Mouse (Mus musculus) urinary bladder, postnatal 14 days (tissue): ENCODE results near the gene Filip1.

Experiments
- DNase-seq: peaks from one replicate; pipeline ENCODE4 v3.0.0; 2021; ENCODE audit warnings: low spot score

Filip1 gene

GRCm38 (mm10) chr9:79979274-79979673 lies 33.4 kb downstream of the Filip1 start:
- DNase-seq: no peak

GRCm38 (mm10) chr9:79978228-79979024 lies 34.2 kb downstream of the Filip1 start:
- DNase-seq: no peak

GRCm38 (mm10) chr9:79977549-79977971 lies 35.1 kb downstream of the Filip1 start:
- DNase-seq: peak; percentile 40

DNA sequence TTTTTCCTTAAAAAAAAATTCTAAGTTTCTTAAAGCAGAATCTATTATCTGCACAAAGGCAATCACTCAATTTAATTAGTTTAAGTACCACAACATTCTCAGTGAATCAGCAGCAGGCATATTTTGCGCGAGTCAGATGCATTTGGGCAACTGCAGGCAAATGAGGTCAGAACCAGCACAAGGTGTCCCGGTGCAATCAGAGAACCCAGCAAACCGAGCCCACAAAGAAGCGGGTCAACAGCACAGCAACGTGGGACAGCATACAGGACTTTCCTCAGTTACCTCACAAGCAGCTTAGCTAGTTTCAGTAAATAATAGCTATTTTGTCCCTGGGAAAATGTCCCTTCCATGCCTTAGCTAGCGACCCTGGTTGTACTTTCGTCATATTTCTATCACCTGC lies 35.9 kb downstream of the Filip1 start:
- no peak for DNase-seq

GRCm38 (mm10) chr9:79975121-79975520 lies 37.5 kb downstream of the Filip1 start:
- DNase-seq: no peak

DNA sequence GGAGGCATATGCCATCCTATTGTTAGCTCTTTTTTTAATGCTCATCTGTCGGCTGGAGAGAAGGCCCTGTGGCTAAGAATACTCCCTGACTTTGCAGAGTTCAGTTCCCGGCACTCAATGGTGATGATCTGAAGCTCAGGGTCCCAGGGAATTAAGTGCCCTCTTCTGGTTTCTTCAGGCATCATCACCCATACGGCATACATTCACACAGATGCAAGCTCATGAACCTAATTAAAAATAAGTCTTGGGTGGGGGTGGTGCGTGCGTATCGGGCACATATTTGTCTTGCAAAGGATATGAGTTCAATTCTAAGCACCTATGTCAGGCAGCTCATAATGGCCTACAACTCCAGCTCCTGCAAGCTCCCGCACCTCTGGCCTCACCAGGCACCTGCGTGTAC lies 39.1 kb downstream of the Filip1 start:
- no peak for DNase-seq

GRCm38 (mm10) chr9:79972705-79973104 lies 39.9 kb downstream of the Filip1 start:
- no peak for DNase-seq

- DNase-seq: no peak
Measured at GRCm38 (mm10) chr9:79971619-79972018, 41.0 kb downstream of the Filip1 start.

DNA sequence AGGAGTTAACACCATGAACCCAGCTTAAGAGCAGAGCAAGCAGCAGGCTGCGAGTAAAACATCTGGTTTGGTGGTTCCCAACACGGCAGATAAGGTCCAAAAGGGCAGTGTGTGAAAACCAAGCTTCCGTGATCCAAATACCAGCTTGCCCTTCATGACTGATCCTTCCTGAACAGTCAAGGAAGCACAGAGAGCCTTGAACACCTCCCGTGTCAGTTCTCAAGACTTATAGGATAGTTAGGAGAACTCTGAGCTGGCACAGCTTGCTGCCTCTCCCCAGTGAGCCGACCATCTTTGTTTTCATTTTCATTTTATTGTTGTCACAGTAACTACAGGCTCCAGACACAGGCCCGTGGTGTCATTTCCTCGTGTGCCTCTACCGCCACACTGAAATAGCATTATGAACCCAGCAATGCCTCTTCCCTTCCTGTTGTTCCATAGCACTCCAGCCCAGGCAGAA lies 42.0 kb downstream of the Filip1 start:
- DNase-seq: no peak

GRCm38 (mm10) chr9:79969544-79969943 lies 43.1 kb downstream of the Filip1 start:
- DNase-seq: no peak

DNA sequence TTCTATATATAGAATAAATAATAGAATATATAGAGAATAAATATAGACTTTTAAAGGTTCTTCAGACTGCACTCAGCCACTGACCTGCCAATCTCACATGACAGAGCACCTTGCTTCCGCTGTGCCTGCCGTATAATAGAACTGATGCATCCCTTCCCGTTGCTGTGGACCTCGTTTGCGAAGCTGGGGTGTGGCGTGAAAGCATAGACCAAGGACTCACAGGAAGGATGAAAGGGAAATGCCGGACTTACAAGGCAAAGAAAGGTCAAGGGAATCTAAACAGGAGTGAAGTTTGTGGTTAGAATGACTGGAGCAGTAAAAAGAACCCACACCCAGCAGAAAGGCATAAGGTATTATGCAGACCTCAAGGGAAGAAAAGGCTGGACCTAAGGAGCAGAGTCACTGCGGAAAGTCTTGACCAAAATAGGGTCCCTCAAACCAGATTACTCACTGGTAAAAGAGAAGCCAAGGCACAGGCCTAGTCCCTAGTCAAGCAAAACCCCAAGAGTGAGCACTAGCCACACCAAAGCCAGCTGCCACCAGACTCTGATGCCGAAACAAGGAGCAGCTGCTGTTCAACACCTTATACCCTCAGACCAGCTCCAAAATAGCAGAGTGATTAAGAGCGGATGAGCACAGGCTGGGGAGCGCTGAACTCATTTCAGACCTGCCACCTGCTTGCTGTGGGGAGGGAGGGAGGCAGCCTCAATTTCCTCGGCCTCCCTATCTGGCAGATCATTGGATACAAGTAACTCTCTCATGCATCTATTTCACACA lies 45.8 kb downstream of the Filip1 start:
- no peak for DNase-seq

DNA sequence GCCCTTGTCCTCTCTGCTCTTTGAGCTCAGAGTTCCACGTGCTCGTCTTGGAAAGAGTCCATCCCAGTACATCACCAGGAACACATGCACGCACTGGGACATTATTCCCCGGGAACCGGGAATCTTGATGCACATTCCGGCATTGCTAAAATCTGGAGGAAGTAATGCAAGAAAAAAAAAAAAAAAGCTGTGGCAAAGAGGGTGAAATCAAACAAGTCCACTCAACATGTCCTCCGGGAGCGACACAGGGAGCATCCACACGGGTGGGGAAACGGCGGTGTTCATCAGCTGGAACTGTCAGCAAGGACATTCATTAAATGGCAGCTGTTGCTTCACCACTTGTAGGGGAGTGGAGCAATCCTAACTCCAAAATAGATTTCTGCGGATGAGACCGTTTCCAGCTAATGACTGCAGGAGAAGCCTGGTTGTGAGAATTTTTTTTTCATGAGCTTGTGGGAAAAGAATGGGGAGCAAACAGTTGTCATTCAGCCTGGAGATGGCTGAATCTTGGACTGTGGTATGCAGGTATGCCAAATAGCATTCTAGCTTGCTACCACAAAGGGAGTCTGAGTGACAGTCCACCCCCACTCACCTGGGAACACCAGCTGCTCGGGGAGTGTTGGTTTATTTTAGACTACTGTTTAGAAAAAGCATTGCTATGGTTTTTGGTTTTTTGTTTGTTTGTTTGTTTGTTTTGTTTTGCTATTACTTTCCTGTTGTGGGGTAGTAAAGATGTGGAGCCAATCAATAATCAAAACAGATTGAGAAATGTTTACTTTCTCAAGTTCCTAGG lies 46.9 kb downstream of the Filip1 start:
- DNase-seq: no peak

DNA sequence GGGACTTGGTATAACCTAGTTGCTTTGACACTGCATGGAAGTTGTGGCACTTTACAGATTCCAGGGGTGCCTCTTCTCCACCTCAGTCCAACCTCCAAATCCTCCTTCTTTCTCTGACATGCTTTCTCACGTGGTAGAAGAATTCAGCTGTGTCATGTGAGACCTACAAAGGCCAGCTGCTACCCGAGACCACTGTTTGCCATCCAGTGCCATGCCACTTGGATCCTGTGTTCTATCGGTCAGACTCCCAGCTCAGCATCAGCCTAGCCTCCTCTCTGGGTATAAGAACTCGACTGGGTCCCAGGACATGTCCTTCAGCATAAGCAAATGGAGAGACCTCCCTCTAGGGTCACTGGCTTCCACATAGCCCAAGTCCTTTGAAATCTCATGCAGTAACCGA lies 47.6 kb downstream of the Filip1 start:
- DNase-seq: no peak

- DNase-seq: peak; percentile 34
Measured at GRCm38 (mm10) chr9:79961630-79962285, 50.9 kb downstream of the Filip1 start.

- DNase-seq: no peak
Measured at GRCm38 (mm10) chr9:79960453-79960852, 52.2 kb downstream of the Filip1 start.

DNA sequence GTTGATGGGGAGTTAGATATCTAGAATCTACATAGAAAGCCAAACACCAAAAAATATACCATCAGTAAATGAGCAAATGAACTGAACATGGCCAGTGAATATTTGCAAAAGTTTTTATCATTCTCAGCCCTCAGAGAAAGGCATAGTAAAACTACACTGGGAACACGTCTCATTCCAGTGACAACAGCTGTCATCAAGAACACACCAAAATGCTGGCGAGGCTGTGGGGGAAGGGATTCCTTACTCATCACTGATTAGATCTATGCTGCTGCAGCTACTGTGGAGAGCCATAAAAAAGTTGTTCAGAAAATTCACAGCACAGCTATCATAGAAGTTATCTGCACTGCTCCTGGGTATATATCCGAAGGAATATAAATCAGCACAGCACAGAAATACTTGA lies 54.3 kb downstream of the Filip1 start:
- no peak for DNase-seq

GRCm38 (mm10) chr9:79954944-79955343 lies 57.7 kb downstream of the Filip1 start:
- DNase-seq: no peak

DNA sequence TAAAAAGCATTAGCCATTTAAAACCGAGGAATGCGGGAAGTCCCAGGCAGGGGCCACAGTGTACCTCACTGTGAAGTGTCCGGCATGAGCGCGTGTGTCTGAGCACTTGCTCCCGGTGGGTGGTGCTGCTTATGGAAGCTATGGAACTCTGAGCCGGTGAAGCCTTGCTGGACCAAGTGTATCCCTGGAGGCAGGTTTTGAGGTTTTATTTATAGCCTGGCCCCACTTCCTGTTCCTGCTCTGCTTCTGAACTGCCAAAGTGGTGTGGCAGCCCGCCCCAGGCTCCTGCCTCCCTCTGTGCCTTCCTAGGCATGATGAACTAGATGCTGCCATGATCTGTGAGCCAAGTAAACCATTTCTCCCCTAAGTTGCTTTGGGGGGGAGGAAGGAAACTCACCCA lies 60.7 kb downstream of the Filip1 start:
- DNase-seq: no peak

- DNase-seq: no peak
Measured at GRCm38 (mm10) chr9:79951339-79951738, 61.3 kb downstream of the Filip1 start.

GRCm38 (mm10) chr9:79950666-79951065 lies 62.0 kb downstream of the Filip1 start:
- no peak for DNase-seq

DNA sequence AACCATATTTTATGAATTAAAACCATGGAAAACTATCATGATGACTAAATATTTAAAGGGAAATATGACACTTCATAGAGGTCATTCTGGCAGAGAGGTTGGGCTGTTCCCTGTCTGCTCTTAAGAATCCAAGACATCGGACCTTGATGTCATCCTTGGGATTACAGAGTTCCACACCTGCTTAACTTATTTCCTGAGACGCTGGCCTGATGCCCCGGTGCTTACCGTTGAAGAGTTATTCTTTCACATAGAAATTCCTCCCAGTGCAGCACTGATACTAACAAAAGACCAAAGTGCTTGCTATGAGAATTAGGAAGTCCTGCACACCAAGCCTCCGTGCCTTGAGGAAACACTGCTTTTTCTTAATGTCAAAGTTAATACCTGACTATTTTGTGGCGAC lies 62.6 kb downstream of the Filip1 start:
- DNase-seq: no peak

- DNase-seq: no peak
Measured at GRCm38 (mm10) chr9:79948376-79948775, 64.3 kb downstream of the Filip1 start.
